Mouse (Mus musculus) megakaryocyte-erythroid progenitor cell, adult 5-6 weeks (primary cell): ENCODE data around the gene Npas2. TPM values are rescaled to one million over a fixed set of nuclear protein-coding genes. Genes with fewer than 3 reads are reported as not detected.

Source experiments
- ATAC-seq: replicated peaks from 2 replicates; pipeline ENCODE4 v1.8.0; 2016; ENCODE audit warnings: mild to moderate bottlenecking, inconsistent platforms; ENCODE audit not compliant: severe bottlenecking, poor library complexity, low FRiP score, low TSS enrichment
- total RNA-seq, 2 experiments: library from RNA; stranded (forward) in 1 of 2; stranded (reverse) in 1 of 2; fragments of 200-1000, 215-1000 nt in 1 of 2; fragments of >200 nt in 1 of 2; fragmentation: Nextera tagmentation in 1 of 2; gene quantifications; 2 replicates each; pipeline ENCODE4 v1.2.3; 2014 to 2017

Npas2 gene
- total RNA-seq, 2 experiments from 2014 or later, result 0.52 TPM; not detected in 1

DNA sequence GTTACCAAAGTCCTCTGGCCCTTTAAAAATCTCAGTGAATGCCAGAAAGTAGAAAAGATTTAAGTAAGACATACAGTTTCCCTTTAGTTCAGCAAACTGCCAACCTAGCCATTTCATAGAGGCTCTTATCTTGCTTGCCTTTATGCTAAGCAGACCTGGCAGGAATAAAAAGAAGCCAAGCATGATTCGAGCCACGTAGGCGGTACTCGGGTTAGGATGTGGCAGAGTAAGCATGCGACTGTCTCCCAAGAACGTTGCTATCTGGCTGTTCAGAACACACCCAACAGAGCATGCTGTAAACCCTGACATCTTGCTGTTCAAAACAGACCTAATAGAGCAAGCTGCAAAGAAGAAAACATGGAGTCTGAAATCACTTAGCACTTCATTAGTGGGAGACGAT lies 125.3 kb downstream of the Npas2 start:
- ATAC-seq, result no peak

DNA sequence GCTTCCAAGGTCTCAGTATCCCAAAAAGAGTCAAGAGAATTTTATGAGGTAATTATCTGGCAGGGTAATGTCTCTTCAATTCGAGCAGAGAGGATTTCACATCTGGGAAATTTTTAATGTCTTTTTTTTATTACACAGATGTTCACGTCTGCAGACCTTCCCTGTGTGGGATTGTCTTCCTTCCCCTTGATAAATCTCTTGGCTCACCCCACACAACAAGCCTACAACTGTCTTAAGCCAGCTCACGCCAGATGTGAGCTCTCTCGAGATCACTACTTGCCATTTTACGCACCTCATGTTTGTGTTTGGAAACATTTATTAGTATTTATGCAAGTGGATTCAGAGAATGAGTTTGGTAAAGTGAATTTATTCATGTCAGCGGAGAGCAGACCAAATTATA lies 128.4 kb downstream of the Npas2 start:
- ATAC-seq, result no peak

DNA sequence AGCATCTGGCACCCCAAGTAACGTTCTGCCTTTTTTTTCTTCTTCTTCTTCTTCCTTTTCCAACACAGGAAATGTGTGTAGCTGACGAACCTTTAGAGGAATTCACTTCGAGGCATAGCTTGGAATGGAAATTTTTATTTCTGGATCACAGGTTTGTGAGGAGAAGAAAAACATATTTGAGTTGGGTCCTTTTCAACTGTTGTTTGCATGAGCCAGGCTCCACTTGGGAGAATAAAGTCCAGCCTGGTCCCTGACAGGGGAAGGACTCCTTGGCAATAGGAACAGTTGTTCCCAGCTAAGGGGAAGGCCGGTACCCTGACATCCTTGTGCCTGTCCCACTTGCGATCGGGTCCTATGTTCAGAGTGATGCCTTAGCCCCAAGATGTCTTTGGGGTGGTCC lies 131.7 kb downstream of the Npas2 start:
- ATAC-seq, result no peak

DNA sequence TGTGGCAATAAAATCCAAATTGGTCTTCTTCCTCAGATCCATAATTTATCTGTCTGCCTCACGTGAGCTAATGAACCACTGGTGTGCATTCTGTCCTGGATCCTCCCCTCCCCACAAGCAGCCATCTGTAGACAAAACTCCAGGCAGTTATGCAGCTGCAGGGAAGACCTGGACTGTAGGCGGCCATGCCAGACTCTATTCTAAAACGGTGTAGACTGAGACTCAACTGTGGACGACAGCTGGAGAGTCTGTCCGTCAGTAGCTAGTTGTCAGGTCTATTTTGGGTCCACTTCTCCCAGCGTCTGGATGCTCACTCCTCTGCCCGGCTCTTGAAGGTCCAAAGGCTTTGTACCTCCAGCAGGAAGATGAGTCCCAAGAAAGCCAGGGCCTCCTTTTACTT lies 134.0 kb downstream of the Npas2 start:
- no peak for ATAC-seq

DNA sequence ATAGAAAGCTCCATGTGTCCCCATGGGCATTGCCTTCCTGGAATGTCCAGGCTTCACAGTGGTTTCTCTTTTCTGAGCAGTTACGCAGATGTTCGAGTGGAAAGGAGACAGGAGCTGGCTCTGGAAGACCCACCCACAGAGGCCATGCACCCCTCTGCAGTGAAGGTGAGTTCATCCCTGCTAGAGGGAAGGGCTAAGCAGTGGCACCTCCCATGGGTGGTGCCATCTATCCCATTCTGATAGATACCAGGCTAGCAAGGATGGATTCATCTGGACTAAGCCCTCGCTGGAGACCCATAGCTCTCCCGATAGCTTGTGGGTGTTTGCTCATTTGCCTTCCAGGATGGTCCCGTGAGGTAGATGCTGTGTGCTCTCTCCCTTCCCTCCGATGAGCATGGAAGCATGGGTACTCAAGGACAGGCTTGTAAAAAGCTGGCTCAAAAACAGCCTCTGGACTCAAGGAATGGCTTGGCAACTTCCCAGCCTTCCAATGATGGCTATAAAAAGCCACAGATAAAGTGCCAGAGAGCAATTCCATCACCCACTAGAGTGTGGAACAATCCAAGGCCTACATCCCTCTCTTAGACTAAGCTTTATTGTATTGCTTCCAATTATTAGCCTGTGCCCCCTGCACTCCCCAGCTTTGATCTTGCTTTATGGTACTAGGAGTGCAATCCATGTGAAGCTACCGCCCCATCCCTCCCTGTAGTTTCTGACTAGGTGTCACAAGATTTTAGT lies 137.5 kb downstream of the Npas2 start:
- no peak for ATAC-seq

DNA sequence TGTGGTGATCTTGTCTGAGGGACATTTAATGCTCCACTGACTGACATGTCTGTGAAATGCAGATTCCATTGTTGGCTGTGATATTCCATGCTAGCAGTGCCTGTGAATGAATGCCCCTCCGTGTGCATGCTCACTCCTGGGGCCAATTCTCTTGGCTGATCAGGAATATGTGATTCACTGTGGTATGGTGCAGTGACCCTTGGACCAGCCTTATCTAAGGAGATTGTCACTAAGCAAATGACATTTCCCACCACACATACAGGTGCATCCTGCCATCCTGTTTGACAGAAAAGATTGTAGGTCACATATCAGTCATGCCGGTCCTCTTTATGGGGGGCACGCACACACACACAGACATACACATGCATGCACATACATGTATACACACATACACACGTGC lies 138.9 kb downstream of the Npas2 start:
- no peak for ATAC-seq

DNA sequence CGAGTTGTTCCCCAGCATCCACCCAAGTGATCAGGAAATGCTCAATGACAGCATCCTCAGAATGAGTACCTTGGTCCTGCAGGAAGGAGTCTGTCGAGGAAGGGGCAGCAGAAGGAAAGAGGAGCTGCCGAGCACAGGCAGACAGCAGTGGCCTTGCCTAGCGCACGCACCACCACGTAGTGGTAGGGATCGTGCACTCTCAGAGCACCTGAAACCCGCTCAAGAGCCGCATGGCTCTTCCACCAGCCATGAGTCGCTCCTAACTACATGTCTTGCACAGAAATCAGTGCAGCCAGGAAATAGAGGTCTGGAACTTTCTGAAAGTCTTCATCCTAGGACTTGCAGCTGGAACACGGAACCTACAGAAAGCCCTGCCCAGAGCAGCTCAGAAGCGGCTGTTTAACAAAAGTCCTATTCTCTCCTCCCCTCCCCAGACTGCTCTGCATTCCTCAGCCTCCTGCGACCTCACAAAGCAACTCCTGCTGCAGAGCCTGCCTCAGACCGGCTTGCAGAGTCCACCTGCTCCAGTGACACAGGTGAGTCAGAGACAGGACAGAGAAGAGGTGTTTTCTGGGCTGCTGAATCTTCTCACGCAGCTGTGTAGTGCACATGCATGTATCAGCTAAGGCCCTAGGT lies 142.1 kb downstream of the Npas2 start:
- ATAC-seq, result no peak

DNA sequence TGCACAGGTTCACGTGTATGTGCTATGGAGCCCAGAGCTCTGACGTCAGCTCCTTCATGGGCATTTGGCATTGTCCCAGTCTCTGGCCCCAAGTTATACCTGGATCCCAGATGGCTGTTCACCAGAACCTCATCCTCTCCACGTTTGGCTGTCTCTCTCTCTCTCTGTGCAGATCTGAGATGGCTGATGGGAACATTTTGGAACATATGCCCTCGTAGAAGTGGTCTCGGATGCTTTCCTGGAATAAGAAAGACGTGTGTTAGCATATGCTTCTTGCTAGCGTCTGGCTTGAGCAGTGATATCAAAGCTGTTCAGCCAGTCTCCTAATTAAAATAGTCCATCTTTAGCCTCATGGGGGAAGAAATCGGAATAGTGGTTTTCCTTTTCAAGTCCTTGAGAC lies 143.3 kb downstream of the Npas2 start:
- ATAC-seq, result no peak

DNA sequence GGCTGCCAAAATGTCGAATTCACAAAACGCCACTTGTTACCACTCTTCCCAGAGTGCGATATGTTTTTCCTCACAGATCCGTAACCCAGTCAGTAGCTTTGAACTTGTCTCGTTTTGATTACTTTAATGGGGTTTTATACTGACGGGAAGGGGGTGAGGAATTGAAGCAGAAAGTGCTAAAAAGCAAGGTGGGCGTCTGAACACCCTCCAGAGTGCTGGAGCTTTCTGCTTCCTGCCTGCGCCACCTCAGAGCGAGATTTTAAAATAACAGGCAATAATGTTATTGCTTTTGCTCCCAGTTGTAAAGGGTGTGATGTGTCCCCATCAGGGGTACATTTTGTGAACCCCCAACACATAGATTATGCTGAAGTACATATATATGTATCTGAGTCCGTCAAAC lies 145.3 kb downstream of the Npas2 start:
- ATAC-seq, result no peak

DNA sequence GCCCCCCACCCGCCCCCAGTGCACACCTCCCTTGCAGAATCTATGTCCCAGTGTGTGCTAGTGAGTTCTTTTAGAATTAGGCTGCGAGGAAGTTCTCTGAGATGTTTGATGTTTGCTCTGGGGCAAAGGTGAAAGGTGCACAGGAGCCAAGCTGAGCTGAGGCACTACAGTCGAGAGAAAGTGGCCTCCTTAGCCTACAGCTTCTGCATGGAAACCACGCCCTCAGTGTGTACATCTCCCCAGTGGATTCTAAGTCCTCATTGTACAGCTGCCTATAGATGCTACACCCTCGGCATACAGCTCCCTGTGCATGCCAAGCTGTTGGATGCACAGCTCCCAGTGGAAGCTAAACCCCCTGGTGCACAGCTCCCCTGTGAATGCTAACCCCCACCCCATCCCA lies 145.9 kb downstream of the Npas2 start:
- ATAC-seq, result no peak

DNA sequence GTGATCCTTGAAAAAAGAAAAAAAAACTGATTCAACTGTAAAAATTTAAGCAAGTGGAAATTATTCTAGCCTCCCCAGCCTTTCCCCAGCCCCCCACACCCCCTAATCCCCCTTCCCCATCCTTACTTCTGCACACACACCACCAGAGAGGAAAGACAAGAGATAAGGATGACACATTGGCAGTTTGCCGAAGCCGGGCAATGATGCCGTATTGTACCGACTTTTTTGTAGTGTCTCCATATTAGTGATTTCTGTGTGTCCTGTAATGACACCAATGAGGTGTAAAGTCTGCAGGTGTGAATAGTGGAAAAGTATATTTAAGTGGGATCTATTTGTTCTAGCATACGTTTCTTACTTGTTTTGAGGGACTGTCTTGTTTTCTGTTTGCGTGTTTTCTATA lies 146.6 kb downstream of the Npas2 start:
- ATAC-seq, result no peak

DNA sequence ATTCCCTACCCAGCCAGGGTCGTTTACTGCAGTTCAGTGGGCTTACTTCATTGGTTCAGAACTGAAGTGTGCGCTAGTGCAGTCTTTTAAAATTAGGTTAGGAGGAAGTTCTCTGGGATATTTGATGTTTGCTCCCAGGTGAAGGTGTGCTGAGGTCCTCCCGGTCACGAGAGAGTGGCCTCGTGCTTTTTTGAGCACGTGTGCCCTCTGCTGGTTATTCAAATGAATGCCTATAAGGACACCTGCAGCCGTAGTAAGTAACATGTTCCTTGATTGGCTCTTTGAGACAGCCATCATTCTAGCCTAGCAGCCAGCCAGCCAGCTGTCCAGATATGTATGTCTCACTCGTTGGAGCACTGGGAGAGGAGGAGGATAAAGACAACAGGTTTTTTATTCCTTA lies 147.1 kb downstream of the Npas2 start:
- ATAC-seq, result peak; percentile 84

DNA sequence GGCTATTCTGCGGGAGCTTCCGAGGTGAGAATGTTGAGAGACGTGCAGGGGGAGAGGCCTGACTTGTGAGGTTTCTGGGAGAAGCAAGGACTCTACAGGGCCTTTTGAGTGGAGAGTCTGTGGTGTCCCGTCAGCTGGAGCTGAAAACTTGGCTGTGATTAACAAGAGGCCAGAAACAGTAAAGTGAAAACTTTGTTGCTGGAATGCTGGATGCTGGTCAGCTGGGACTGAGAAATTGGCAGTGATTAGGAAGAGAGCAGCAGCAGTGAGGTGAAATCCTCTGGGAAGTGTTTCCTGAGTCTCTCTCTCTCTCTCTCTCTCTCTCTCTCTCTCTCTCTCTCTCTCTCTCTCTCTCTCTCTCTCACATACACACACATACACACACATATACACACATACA lies 148.3 kb downstream of the Npas2 start:
- ATAC-seq, result no peak

DNA sequence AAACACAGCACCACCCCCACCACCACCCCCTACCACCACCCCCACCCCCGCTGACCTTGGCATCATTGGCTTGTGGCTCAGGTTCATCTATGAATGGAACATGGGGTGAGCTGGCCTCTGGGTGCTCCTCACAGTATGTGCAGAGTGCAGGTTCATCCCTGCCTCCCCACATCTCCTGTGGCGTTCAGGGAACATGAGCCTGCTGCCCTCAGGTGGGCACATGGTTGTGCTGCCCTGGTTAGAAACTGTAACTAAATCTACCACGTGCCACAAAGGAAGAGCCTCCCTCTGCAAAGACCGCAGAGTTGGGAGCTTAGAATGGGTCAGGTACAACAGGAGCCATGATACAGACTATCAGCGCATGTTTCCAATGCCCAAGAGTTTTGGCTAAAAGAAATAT lies 149.7 kb downstream of the Npas2 start:
- ATAC-seq, result no peak

DNA sequence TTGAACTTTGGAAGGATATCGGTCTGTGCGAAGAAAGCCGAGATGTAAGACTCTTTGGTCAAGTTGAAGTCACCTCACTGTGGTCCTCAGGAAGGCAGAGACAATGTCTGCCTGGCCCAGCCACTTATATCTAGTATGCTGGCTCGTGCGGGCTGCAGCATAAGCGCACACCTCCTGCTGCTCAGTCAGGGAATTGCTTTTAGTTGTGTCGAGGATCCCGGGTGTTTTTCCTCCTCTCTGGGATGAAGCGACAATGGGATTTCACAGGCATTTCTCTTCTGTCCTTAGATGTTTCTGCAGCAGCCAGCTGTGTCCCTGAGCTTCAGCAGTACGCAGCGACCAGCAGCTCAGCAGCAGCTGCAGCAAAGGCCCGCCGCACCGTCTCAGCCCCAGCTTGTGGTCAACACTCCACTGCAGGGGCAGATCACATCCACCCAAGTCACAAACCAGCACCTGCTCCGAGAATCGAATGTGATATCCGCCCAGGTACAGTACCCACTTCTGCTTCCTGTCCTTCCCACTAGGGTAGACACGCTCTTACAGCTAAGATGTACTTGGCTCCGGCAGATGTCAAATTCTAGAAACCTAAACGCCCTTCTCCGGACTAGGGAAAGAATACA lies 151.6 kb downstream of the Npas2 start:
- ATAC-seq, result no peak

DNA sequence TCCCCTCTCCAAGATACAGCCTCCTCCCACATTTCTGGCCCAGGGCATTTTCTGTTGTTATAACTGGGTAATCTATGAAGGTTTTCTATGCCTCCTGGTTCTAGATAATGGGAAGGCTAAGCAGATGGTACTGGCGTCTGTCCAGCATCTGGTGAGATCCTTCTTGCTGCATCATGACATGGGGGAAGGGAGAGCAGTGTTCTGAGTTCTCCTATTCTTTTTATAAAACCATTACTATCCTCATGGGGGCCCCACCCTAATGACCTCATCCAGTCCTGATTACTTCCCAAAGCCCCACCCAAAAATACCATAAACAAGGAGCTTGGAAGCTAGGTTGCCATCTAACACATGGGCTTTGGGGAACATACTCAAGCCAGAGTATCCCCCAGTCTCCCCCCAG lies 155.5 kb downstream of the Npas2 start:
- peak; percentile 70 for ATAC-seq

DNA sequence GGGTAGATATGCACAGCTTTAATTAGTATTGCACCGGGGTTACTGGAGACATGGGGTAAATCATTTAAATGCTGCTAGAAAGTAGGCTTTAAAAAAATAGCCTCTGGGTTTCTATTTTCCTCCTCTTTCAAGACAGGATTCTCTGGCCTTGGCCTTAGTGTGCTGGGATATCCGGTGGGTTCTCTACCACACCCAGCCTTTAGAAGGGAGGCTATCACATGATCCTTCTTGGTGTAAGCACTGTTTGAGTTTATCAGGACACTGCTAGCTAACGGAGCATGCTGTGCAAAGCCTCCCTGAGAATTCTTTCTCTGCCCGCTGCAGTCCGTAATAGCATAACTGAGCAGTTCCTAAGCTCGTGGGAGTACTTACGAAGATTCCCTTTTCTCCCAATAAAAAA lies 155.9 kb downstream of the Npas2 start:
- ATAC-seq, result no peak

DNA sequence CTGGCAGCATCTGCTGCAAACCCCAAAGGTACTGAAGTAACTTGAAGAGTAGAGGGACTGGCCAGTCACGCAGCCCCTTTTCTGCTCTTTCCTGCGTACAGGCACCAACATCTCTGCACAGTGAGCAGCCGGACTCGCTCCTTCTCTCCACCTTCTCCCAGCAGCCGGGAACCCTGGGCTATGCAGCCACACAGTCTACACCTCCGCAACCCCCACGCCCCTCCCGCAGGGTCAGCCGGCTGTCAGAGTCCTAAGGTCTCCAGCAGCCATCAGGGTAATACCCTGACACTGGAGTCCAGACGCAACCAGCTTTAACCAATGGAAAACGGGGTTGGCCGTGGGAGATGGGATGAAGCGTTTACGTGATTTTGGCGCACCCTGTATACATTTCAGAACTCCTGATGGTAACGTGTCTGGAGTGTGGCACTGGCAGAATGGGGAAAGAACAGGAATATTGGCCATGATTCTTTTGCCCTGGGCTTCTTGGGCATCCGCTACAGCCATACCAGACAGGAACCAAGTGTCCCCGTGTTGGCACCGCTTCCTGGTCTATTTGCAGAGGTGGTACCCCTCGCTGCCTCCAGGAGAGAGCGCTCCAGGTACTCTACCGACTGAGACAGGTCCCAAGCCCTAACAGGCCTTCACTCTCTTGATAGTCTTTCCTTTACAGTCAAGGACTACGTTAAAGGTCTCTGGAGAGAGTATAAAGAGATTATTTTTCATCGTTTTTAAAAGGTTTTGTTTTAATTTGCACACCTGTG lies 168.4 kb downstream of the Npas2 start:
- ATAC-seq, result peak; percentile 35

DNA sequence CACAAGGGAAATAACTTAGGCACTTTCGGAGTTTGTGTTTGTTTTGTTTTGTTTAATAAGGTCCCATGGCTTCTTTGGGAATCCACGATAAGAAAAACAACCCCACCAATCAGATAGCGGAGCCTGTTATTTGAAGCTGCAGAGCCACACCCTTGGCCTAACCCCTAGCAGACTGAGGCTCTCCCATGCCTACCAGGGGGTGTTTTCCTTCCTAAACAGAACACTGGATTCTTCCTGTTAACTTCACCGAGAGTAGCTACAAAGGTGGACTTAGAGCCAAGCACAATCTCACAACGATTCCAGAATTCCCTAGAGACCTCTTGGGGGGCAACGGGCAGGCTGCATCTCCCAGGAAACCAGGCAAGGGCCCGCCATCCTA lies 169.0 kb downstream of the Npas2 start:
- ATAC-seq, result peak; percentile 76

DNA sequence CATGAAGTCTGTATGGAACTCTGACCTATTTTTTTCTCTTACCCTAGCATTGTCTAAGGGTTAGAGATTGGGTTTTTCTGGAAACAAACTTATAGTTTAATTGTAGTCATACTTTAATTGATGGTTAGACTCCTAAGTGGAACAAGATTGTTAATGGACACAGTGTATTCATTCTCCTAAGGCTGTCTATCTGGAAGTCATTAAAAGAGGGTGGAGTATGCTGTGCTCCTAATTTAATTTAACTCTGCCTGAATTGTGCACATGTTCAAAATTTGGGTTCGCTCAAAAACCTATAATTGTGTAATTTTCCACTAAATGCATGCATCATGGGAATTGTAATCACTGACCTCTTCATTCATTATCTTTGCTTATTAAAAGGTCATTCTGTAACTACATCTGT lies 172.0 kb downstream of the Npas2 start:
- no peak for ATAC-seq
